Mouse (Mus musculus) A20 (cell line): Measurements from ENCODE around the gene Tmem91.
A peak's percentile ranks its signal among the peaks of the same experiment; 100 is the strongest.
"Not testable (repeated sequence)": the region's sequence is repeated elsewhere in the genome, so short reads cannot be mapped to it uniquely, and the experiment has no call there.

Source experiments
- DNase-seq: peaks from one replicate; pipeline ENCODE4 v3.0.0-alpha.2; 2011; ENCODE audit warnings: low read depth, low spot score

The Tmem91 gene

DNA sequence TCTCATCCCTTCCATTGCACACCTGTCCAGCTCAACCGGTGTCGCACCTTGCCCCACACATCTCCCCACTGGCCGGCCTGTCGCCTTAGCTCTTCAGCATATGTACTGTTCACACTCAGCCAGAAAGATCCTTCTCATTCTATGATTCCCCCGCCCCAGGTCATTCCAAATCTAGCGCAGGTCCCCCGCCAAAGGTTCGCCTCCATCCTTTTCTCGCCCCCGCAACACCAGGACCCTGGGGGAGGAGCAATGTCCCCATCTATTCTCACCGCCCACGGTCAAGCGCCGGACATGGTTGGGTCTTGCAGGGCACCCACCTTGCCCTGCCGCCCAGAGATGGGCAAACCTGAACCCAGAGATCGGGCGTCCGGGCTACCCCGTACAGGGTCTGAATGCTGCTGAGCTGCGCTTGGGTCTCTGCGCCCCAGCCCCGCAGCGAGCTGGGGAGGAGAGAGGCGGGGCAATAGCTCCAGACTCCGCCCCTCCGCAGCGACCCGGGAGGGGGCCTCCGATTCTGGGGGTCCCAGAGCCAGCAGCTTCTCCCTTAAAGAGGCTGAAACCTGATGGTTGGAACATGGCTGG, at the start of gene Tmem91:
Tmem91 (minus strand) TSS at position 448 of the 582 bp plus-strand sequence.
- no peak for DNase-seq

DNA sequence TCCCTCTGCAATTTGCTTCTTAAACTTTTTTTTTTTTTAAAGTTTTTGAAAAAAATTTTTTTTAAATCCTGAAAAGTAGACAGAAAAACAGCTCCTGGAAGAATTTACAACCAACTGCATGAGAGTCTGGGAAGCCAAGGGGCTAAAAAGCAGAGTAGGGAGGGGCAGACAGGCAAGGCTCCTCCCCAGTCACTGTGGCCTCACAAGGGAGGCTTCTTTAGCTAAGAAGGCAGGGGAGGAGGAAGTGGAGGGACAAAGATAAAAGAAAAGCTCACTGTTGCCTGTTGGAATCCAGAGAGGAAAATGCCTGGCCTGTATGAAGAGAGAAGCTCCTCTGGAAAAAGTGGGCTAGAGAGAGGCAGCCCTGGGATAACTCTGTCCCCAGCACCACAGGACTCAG, 46.8 kb upstream of the Tmem91 start:
- not testable (repeated sequence) for DNase-seq

DNA sequence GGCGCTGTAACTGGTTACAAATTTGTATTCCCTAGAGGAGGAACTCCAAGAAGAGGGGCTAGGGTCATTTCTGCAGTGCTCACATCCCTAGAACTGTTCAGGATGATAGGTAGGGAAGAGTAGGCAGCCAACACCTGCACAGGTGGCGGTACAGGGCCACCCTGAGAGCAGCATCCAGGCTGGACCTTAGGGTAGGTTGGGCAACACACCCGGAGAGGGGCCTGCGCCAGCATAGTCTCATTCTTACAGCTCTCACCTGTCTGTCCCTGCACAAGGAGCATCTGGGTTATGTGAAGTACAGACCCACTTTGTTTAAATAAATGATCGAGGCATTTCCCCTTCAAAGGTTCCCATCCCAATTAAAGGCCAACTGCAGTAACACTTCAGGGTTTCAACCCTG, 45.8 kb upstream of the Tmem91 start:
- no peak for DNase-seq

DNA sequence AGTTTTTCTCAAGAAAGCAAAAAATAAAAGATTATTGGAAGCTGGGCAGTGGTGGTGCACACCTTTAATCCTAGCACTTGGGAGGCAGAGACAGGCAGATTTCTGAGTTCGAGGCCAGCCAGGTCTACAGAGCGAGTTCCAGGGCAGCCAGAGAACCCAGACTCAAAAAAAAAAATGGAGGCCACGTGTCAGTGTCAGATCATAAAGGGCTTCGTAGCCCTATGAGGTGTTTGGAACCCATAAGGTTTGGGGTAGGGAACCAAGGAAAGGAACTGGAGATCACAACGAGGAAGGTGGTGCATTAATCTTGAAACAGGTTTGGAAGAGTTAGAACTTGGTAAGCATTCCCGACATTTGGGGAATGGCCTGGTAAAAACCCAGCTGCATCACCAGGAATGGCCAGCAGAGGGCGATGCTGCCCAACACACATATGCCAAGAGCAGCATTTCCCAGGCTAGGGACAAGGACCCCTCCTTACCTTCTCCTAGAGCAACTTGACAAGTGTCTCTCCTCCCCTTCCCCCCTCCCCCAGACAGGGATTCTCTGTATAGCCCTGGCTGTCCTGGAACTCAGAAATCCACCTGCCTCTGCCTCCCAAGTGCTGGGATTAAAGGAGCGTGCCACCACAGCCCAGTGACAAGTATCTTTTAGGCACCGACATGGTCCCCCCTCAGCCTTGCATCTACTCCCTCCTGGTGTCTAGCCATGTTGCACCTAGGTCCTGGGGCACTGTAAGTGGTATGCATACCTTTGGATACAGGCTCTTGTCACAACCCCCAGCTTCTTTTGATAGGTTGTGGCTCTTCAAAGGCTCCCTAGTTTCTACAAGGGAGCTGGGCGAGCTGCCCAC, 45.0 kb upstream of the Tmem91 start:
- DNase-seq, result peak; percentile 66

DNA sequence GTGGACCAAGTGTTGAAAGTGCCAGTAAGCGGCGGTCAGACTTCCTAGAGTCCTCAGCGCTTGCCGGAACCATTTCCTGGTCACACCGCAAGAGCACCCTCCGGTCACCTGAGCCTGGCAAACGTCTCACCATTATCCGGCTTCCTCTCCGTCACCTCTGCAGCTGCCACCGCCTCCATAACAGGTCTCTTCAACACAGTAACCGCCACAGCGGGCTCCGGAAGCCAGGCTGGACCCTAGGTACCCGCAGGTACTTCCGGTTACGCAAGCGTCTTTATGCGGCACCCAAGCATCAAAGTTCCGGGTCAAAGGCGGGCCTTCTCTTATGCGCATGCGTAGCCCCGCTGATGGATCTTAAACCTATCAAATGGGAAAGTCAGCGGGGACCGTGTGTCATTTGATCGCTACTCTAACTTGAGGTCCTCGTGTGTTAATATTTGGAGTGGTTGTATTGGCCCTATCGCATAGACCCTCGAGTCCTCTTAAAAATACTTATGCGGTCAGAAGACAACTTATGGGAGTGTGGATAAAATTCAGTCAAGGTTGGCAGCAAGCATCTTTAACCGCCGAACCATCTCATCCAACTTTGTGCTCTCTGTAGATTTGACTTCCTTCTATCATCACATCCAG, 43.9 kb upstream of the Tmem91 start, which contains the start of gene Ccdc97:
Ccdc97 (minus strand) TSS at position 301 of the 630 bp plus-strand sequence.
- peak; percentile 97 for DNase-seq

DNA sequence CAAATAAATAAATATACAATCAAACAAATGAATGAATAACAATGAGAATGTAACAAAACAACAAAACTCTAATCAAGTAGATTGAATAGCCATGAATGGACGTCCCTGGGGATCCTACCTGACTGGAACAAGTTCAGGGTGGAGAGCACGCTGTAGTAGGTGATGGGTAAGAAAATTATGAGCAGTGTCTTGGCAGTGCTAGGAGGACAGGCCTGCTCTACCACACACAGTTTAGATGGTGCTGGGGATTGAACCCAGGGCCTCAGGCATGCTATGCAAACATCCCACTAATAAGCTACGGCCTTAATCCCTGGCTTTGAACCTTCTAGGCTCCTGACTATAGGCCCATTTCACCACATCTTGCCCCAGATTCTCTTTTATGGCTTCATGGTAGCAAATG, 42.5 kb upstream of the Tmem91 start:
- no peak for DNase-seq

DNA sequence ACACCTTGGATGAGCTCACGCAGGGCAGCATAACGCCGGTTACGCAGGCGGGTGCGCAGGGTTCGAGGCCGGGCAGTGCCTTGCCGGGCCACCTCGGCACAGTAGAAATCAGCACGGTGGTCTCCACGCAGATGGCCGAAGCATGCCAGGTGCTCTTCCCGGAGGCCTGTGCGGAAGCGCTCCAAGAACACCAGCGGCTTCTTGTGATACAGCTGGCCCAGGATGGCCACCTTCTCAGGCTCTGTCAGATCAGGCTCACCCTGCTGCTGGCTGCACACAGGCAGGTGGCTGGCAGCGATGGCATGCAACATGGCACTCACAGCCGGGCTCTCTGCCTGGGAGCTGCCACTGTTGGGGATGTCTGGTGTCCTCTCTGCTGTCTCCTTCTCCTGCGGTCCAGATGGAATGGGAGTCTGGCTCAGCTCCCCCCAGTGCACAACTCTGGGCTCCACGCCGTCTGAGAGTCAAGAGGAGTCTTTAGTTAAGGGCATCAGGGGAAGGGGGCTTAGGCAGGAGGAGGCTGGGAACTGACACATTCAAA, 40.8 kb upstream of the Tmem91 start:
- DNase-seq, result no peak

DNA sequence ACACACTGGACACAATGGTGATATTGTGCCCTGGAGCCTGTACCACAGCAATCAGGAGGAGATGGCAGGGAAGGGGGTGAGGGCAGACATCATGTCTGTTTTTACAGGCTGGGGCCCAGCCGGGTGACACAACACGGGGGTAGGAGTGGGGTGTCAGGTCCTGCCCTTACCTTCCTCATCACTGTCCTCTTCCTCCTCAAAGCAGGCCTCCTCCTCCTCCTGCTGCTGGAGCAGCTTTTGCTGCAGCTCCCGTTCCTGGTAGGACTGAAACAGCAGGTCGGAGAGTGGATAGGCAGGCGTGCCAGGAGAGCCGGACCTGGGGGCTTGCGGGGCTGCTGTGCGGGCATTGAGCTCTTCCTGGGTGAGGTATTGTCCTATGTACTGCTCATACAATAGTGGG, 39.6 kb upstream of the Tmem91 start:
- no peak for DNase-seq

DNA sequence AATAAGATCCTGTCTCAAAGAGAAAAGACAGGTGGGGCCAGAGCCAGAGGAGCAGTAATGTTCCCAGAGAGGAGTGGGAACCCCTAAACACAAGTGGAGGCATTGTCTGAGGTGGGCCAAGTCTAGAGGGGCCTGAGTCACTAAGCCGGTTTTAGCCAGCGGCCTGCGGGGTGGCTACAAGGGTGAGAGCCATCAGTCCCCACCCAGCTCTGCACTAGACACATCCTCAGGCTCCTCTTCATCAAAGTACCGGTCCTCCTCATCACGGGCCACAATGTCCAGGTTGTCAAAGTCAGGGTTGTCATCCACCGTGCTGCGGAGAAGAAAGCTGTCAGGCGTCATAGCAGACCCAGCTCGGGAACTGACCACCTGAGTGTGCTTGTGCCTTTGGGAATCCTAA, 37.8 kb upstream of the Tmem91 start:
- DNase-seq, result no peak

DNA sequence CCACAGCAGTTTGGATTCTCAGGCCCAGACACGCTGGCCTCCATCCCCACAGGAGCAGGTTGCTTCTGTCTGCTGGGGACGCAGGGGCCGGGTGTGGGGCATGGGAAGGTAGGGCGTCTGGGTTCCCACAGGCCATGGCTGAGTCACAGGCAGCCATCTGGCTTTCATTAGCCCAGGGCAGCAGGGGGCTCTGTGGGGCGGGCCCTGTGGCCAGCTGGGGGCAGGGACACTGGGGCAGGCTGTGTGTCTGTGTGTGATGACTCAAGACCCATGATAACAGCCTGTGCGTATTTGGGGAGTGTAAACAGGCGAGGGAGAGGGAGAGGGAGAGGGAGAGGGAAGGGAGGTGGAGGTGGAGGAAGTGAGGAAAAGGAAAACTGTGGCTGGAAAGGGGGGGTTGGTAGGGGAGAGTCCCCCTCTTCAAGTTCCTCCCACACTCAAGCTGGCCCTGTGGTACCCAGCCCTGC, 36.8 kb upstream of the Tmem91 start:
- peak; percentile 25 for DNase-seq

DNA sequence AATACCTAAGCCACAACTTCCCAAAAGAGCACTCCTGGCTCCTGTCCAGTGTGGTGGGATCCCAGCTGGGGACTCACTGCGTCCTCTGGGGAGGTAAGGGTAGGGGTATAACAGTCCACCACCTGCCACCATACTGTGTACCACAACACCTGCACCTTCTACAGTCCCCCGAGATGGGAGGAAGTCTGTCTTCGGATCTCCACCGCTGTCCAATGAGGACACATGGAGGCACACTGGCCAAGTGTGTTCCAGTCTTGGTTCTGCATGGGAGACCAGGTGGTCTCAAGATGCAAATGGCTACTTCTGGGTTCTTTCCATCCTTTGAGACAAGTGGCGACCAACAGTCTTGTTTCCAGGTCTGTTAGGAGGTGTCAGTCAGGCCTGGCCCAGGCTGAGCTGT, 36.2 kb upstream of the Tmem91 start:
- DNase-seq, result peak; percentile 40

DNA sequence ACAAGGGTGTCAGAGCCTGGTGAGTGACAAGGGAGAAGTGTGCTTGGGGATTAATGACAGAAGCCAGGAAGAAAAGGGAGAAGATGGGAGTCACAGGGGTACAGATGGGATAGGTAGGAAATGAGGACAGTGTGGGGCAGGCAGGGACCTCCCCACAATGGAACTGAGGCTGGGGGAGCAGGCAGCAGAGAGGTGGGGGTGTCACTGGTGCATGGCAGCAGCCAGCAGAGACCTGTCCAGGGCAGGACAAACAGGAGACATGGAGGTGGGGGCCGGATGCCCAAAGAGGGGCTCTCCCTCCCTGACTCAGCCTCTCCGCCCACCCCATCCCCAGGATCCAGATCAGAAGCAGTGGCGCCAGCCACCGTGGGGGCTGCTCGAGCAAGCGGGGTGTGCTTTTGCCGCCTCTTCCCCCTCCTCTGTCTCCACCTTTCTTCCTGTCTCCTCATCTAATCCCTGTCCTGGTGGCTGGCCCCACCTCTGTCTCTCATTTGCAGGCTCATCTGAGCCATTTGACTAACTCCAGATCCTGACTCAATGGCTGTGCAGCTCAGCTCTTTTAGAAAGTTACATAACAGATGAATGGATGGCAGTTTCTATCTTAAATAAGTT, 35.7 kb upstream of the Tmem91 start:
- DNase-seq, result no peak

DNA sequence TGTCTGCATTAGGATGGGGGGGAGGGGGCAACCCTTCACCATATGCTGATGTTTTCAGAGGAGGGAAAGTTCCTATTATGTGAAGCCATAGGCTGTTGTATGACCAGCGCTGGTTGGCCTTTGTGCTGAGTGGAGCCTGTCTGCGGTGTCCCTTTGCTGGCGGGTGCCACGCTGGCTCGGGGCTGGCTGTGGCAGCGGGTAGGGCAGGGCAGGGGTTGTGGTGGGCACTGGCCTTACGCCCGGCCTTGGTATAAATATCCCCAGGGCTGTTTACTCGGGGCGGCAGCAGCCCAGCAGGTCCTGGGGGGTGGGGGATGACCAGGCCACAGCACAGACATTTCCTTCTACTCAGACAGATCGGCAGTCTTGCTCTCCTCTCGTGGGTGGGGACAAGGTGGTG, 35.0 kb upstream of the Tmem91 start:
- DNase-seq, result no peak

DNA sequence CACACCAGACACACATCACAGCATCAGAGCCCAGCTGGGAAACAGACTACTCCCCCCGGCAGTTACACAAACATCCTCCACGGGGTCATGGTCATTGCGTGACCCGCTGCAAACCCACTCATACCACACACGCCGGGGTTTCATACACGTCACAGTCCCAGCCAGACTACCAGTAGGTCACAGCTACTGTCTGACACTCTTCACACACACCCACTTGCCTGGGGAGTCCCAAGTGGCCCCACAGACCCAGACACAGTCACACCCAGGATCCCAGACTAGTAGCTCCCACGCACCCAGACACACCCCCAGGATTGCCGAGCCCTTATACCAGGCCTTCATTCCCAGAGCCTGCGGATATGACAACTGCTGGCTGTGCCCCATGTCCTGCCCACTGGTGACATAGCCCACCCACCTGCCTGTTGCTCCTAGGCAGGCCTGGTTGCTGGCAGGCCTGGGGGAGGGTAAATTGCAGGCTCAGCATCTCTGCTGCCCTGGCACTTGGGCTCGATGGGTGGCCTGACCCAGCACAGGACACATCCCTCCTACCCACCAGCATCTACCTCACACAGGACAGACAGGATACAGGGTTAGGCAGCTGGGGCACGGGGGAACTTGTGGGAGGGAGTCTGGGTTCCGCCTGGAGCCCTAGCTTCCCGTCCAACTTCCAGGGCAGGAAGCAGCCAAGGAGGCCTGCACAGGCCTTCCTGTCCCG, 32.8 kb upstream of the Tmem91 start:
- DNase-seq, result no peak

DNA sequence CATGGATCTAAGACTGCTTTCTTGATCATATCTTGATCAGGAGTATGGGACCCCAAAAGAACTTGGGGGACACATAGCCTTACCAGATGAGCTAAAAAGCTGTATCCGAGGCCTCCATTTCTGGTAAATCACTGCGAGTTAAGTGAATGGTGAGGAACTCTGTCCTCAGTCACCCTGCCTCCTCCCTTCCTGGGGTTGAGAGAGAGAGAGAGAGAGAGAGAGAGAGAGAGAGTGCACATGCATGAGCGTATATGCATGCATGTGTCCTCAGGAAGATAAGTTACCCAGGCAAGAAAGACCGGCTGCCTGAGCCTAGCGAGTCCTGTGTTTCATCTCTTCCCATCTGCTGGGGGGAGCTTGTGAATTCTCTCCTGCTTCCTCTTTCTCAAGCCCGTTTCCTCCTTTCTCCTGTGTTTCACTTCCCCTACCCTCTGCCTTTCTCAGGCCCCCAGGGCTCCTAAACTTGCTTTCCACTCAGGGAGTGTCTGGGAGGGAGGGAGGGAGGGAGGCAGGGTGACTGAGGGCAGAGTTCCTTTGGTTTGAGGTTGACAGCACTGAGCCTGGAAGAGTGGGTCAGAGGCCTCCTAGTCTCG, 31.7 kb upstream of the Tmem91 start:
- DNase-seq, result peak; percentile 75

DNA sequence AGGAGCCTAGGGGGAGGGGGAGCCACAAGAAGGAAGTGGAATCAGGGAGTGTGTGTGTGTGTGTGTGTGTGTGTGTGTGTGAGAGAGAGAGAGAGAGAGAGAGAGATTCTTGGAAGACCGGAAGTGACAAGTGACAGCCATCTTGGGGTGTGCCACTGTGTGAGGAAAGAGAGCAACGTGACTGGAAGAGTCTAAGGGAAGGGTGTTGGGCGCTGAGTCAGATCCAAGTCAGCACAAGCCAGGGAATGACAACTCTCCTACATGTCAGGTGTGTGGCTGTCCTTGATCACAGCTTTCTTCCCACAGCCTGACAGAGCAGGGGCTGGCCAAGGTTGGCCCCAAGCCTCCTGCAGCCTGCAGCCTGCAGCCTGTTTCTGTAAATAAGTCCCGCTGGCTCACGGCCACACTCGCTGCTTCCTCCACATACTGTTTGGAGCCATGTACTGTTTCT, 30.9 kb upstream of the Tmem91 start:
- peak; percentile 19 for DNase-seq

DNA sequence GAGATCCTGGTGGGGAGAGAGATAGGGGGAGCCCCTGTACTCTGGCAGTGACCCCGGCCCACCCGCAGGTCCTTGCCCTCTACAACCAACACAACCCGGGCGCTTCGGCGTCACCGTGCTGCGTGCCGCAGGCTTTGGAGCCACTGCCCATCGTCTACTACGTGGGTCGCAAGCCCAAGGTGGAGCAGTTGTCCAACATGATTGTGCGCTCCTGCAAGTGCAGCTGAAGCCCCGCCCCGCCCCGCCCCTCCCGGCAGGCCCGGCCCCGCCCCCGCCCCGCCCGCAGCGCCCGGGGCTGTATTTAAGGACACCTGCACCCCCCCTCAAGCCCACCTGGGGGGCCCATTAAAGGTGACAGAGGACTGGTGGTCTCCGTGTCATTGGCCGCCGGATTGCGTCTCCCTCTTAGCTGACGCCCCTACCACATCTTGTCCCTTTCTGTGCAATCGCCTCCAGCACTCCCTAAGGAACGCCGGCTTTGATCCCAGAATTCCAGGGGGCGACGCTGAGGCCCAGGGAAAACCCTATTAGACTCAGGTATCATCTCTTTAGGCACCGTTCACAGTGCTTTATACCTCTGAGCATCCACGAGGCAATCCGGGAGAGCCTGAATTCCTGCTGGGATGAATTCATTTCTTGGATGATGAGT, 29.9 kb upstream of the Tmem91 start:
- no peak for DNase-seq

DNA sequence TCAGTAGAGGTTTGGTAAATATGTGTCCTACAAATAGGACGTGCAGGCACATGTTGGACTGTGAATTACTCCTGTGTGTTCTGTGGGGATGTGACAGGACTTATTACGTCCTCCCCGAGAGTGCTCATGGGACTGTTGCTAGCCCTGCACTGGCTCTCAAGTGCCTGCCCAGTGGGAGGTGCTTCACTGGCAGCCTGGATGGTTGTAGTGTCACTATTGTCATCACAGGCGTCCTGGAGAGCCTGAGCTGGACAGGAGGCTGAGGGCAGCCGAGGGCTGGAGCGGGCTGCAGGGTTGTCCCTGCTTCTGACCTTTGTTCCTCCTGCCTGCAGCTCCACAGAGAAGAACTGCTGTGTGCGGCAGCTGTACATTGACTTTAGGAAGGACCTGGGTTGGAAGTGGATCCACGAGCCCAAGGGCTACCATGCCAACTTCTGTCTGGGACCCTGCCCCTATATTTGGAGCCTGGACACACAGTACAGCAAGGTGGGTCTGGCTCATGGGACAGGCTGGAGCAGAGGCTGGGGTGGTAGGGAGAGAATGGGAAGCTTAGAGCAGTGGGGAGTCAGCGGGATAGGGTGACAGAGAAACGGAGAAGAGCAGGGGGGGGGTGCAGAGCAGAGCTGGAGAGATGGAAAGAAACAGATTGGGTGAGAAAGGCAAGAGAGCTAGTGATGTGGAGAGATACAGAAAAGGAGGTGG, 29.0 kb upstream of the Tmem91 start:
- no peak for DNase-seq

DNA sequence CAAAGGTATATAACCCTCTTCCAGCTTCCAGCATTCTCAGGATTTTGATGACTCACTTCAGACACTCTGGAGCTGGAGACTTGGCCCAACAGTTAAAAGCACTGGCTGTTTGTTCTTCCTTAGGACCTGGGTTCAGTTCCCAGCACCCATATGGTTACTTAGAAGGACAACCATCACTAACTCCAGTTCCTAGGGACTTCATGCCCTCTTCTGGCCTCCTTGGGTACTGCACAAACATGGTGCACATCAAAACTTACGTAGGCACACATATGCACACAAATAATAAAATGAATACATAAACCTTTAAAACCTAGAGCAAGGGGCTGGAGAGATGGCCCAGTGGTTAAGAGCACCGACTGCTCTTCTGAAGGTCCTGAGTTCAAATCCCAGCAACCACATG, 27.4 kb upstream of the Tmem91 start:
- DNase-seq, result peak; percentile 33

DNA sequence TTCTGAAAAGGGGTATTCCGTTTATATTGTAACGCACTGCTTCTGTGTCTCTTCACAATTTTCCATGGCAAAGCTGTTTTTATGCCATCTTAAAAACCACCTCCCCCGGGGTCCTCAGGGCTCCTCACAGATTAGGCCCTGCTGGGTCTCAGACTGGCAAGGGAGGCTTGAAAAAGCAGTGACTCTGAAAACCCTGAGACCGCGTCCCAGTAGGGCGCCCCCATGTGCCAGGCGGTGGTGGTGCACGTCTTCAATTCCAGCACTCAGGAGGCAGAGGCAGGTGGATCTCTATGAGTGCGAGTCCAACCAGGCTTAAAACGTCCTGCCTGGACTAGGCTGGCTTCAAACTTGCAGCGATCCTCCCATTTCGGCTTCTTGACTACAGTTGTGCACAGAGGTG, 25.8 kb upstream of the Tmem91 start:
- DNase-seq, result no peak
